Mouse (Mus musculus) small intestine, adult 2 months (tissue): ENCODE results near the gene Ugt1a5.
"Not testable (repeated sequence)": the region's sequence is repeated elsewhere in the genome, so short reads cannot be mapped to it uniquely, and the experiment has no call there.

Experiments used
- CTCF ChIP-seq: fragments of 200-500 bp; IDR thresholded peaks from 2 replicates; pipeline ENCODE4 v1.5.1; 2012; ENCODE audit warnings: low read depth, mild to moderate bottlenecking, control low read depth, inconsistent platforms, low read length, moderate library complexity, mixed read lengths; ENCODE audit not compliant: insufficient replicate concordance, insufficient read length; ENCODE audit errors: extremely low read depth
- POLR2A ChIP-seq: fragments of 200-500 bp; IDR thresholded peaks from 2 replicates; pipeline ENCODE4 v1.6.1; 2012; ENCODE audit warnings: low read depth, mild to moderate bottlenecking, control low read depth, inconsistent platforms, low read length, moderate library complexity

DNA sequence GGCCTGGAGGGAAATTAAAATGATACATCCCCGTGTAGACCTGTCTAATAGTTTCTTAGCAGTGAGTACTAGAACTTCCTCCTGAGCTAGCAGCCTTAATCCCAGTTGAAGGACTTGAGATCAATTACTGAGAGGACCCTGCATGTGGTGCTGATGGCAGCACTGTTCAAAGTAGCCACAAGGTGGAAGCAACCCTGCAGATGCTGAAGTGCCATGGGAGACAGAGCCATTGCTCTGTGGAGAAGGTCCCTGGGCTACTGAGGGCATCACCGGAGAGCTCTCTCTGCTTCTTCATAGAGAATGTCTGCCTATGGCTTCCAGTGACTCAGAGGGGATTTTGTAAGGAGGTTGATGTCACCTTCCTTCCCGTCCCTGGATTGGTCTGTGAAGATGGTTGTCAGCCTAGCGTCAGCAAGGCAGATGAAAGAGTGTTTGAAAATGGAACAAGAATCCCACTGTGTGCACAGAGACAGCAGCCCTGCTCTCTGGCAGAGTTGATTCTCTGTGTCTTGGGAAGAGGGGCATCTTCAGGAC, 39.9 kb upstream of the Ugt1a5 start:
- TF ChIP-seq CTCF, POLR2A: not testable (repeated sequence)
